Mouse (Mus musculus): Measurements from ENCODE around the gene Otub1.

DNA sequence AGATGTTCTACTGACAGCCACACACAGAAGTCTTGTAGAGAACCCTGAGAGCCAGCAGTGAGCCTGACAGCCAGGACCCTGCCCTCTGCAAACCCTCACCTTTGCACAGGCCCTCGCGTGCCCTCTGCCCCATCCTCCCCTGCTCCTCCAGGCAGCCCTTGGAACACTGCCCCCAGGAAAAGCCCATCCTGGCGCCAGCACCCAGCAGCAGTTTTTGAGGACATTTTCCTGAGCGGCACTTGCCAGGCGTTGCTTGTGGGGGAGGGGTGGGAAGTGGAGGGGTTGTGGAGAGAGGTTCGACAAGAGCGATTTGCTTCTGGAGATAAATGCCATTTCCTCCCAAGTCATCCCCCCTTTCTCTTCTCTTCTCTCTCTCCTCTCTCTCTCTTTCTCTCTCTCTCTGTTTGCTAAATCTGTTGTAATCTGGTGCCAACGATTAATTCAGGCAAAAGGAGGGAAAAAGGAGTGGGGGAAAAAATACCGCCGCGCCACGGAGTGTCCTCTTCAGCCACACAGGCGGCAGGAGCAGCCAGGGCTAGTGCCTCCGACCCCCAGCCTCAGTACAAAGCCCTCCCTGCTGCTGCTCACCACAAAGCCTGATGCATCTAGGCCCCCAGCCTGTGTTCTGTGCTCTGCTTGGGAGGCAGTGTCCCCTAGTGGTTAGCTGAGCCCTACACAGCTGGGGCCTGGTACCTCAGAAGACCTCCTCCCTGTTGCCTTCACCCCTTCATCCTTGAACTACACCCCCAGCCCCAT, 45.8 kb downstream of the Otub1 start:
- TF ChIP-seq TAL1 (conservative IDR thresholded peaks at IDR 0.05; ENCODE audit: low read depth, low read length) (no peak), CTCF (IDR thresholded peaks at IDR 0.05; ENCODE audit: low read depth, low read length) (no peak)

Data from G1E (cell line).